Mouse (Mus musculus) embryo, embryonic 11 days (tissue): Measurements from ENCODE around the gene Olfr117.
"Not testable (repeated sequence)": the region's sequence is repeated elsewhere in the genome, so short reads cannot be mapped to it uniquely, and the experiment has no call there.

ENCODE experiments used
- DNase-seq: peaks from one replicate; pipeline ENCODE4 v3.0.0-alpha.2; 2015

Gene Olfr117

DNA sequence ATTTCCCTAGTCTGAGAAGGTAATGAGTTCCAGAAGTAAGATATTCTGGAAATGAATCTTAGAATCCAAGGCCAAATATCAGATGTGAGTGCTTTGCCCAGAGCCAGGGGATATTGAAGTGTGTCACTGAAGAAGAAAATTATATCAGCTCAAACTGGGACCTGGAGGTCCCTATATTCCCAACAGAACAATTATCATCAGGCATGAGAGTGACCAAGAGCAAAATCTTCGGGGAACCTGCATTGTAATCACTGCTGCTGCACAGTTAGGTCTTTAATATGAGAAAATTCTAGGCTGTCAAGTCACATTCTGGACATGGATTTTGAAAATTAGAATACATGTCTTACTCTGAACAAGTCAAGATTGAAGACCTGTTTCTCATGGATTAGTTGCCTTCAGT lies at the start of gene Olfr117:
Gene Olfr117 (minus strand): TSS at position 101 of the 400 bp plus-strand sequence.
- DNase-seq: no peak

- not testable (repeated sequence) for DNase-seq
These were observed 32.7 kb upstream of the Olfr117 start, which contains the start of gene Olfr119 for GRCm38 (mm10) chr17:37696264-37696663. Gene Olfr119, plus strand, starts transcription at chr17:37696564.

GRCm38 (mm10) chr17:37666688-37667087 lies 3.1 kb upstream of the Olfr117 start, which contains the start of gene Olfr118:
Gene Olfr118, plus strand, starts transcription at chr17:37666988.
- no peak for DNase-seq

- no peak for DNase-seq
These were observed 36.6 kb downstream of the Olfr117 start, which contains the start of the genes Olfr115 and Olfr116 for GRCm38 (mm10) chr17:37627009-37627408. Gene Olfr115, minus strand, starts transcription at chr17:37627109. Gene Olfr116, minus strand, starts transcription at chr17:37627199.
